Mouse (Mus musculus) brain, embryonic 14.5 days (tissue): ENCODE measurements at regions not wholly inside any gene's neighbourhood (a gene's known extent, or its start where the extent isn't known, plus 50 kb on each side); places are given as distances from the start of the nearest gene placed in this dataset.

Experiments
- CTCF ChIP-seq: fragments of 200-500 bp; IDR thresholded peaks from 2 replicates; pipeline ENCODE4 v1.5.1; 2012; ENCODE audit warnings: inconsistent platforms, mild to moderate bottlenecking, moderate library complexity, borderline replicate concordance; ENCODE audit not compliant: insufficient read depth, insufficient read length; ENCODE audit errors: extremely low read depth
- POLR2A ChIP-seq: fragments of 200-500 bp; IDR thresholded peaks from 2 replicates; pipeline ENCODE4 v1.6.1; 2012; ENCODE audit warnings: mild to moderate bottlenecking, inconsistent platforms, borderline replicate concordance; ENCODE audit not compliant: poor library complexity, insufficient read depth, insufficient read length, severe bottlenecking; ENCODE audit errors: extremely low read depth

- TF ChIP-seq CTCF = no peak
- TF ChIP-seq POLR2A = no peak
Observed at GRCm38 (mm10) chr1:147138176-147138575, 643.6 kb downstream of the Brinp3 start.
